Comparison of ENCODE assay signal across 8 mouse cellular contexts in the genomic region with DNA sequence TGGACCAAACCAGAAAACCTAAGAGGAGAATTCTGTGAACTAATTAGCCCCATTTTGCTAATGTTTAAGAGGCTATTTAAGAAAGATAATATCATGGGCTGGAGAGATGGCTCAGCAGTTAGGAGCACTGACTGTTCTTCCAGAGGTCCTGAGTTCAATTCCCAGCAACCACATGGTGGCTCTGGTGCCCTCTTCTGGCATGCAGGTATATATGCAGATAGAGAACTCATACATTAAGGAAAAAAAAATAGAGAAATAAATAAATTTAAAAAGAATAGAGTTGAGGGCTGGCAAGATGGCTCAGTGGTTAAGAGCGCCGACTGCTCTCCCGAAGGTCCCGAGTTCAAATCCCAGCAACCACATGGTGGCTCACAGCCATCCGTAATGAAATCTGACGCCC. TPM values are rescaled to one million over a fixed set of nuclear protein-coding genes. Genes with fewer than 3 reads are reported as not detected.
DNase-seq lines count a peak whose midpoint lies in the region; ATAC-seq and TF ChIP-seq lines count a peak whose summit lies in the region.
"Not testable (repeated sequence)": the region's sequence is repeated elsewhere in the genome, so short reads cannot be mapped to it uniquely, and the experiment has no call there.

No protein-coding gene starts in this region.

- ATAC-seq in intestine, embryonic 14.5 days (replicated peaks; ENCODE audit: low FRiP score, low TSS enrichment, low read depth); lung, postnatal 0 days; stomach, postnatal 0 days (ENCODE audit: low FRiP score, low TSS enrichment): not testable (repeated sequence)

- not testable (repeated sequence) for H3K9ac ChIP-seq in MEL (ENCODE audit: control insufficient read depth, low read depth, low read length, poor library complexity, severe bottlenecking); intestine, embryonic 14.5 days (ENCODE audit: low read length); lung, postnatal 0 days (replicated peaks; ENCODE audit: low read depth); stomach, postnatal 0 days (ENCODE audit: low read length)

- not testable (repeated sequence) for H3K27me3 ChIP-seq in MEL (ENCODE audit: control insufficient read depth in 1 of 2, insufficient read depth in 2 of 2, low read length in 2 of 2); intestine, embryonic 14.5 days (replicated peaks; ENCODE audit: control insufficient read depth, insufficient read depth, low read length); lung, postnatal 0 days (replicated peaks; ENCODE audit: insufficient read depth, low read length); stomach, postnatal 0 days (ENCODE audit: control insufficient read depth, insufficient read depth, low read length)

- not testable (repeated sequence) for H3K4me3 ChIP-seq in MEL (ENCODE audit: control insufficient read depth in 1 of 2, insufficient read depth in 1 of 2, low read depth in 2 of 2, low read length in 2 of 2); intestine, embryonic 14.5 days (ENCODE audit: low read depth, low read length); left cerebral cortex, adult 2 months; lung, postnatal 0 days (ENCODE audit: low read depth, low read length); stomach, postnatal 0 days (ENCODE audit: low read depth, low read length)

- DNase-seq in 3134 (ENCODE audit: extremely low read depth, insufficient read length, low spot score) (peak; percentile 19), MEL (ENCODE audit: low read depth, low spot score) (peak; percentile 21)
- peak; percentile 19 to 28 for DNase-seq in cerebellum, adult 18-20 months
- DNase-seq in heart, adult 11 months = peak; percentile 31
- DNase-seq in intestine, embryonic 14.5 days (ENCODE audit: low spot score) = peak; percentile 41
- not testable (repeated sequence) for DNase-seq in left cerebral cortex, adult 2 months (ENCODE audit: extremely low spot score in 1 of 2, low spot score in 2 of 2); lung, postnatal 0 days (ENCODE audit: low spot score); stomach, postnatal 0 days (ENCODE audit: low spot score)

- not testable (repeated sequence) for H3K4me1 ChIP-seq in MEL (ENCODE audit: control insufficient read depth in 1 of 2, insufficient read depth in 2 of 2, low read length in 2 of 2); intestine, embryonic 14.5 days (replicated peaks; ENCODE audit: control insufficient read depth, insufficient read depth, low read length); lung, postnatal 0 days (ENCODE audit: insufficient read depth, low read depth, low read length); stomach, postnatal 0 days (replicated peaks; ENCODE audit: control insufficient read depth, insufficient read depth)

- H3K79me2 ChIP-seq in MEL (ENCODE audit: control insufficient read depth, insufficient read depth, low read length, poor library complexity) = not testable (repeated sequence)

- peaks cover 0 to 25% of the 10 kb centered on the region in 2 experiments for H3K36me3 ChIP-seq in MEL (ENCODE audit: control insufficient read depth in 1 of 2, insufficient read depth in 2 of 2, low read length in 2 of 2)
- H3K36me3 ChIP-seq in intestine, embryonic 14.5 days (ENCODE audit: control insufficient read depth, insufficient read depth, low read length) = peaks cover 54% of the 10 kb centered on the region
- H3K36me3 ChIP-seq in lung, postnatal 0 days (ENCODE audit: insufficient read depth, low read length) = peaks cover 20% of the 10 kb centered on the region
- H3K36me3 ChIP-seq in stomach, postnatal 0 days (ENCODE audit: control insufficient read depth, insufficient read depth, low read length) = not testable (repeated sequence)

- WGBS in intestine, embryonic 14.5 days = 89% methylated on average over 6 of the region's 6 CpGs
- 97% methylated on average over 6 of the region's 6 CpGs for WGBS in lung, postnatal 0 days
- 97% methylated on average over 6 of the region's 6 CpGs for WGBS in stomach, postnatal 0 days

- H3K27ac ChIP-seq in MEL (ENCODE audit: control insufficient read depth, low read depth, low read length); intestine, embryonic 14.5 days (ENCODE audit: low read depth); left cerebral cortex, adult 2 months; lung, postnatal 0 days (ENCODE audit: low read length); stomach, postnatal 0 days (replicated peaks): not testable (repeated sequence)

- not testable (repeated sequence) for TF ChIP-seq RAD21 in MEL (IDR thresholded peaks at IDR 0.05; ENCODE audit: low read depth, low read length)

- TF ChIP-seq EP300 in MEL (IDR thresholded peaks at IDR 0.05; ENCODE audit: low read depth in 1 of 2, low read length in 2 of 2); lung, postnatal 0 days (IDR thresholded peaks at IDR 0.05); stomach, postnatal 0 days (optimal IDR thresholded peaks at IDR 0.05): not testable (repeated sequence)

- not testable (repeated sequence) for H3K9me3 ChIP-seq in MEL (replicated peaks; ENCODE audit: insufficient read depth, low read length); intestine, embryonic 14.5 days (ENCODE audit: control insufficient read depth, low read length); lung, postnatal 0 days (ENCODE audit: low read length); stomach, postnatal 0 days (ENCODE audit: control insufficient read depth, low read length)

- not testable (repeated sequence) for TF ChIP-seq POLR2A in MEL (IDR thresholded peaks at IDR 0.05; ENCODE audit: control insufficient read depth in 1 of 2, insufficient read depth in 1 of 2, low read depth in 1 of 2, low read length in 2 of 2, poor library complexity in 1 of 2)

- intact Hi-C loops in left cerebral cortex, adult 2 months (cut with DNase I) = loop anchor here (5.0 kb wide), 1 partner anchor 162 kb away; the partner anchor contains the start of gene Clasp2

- TF ChIP-seq CTCF in MEL (IDR thresholded peaks at IDR 0.05 in 2 of 3, conservative IDR thresholded peaks at IDR 0.05 in 1 of 3; ENCODE audit: control insufficient read depth in 1 of 3, insufficient read depth in 1 of 3, low read depth in 2 of 3, low read length in 3 of 3, poor library complexity in 1 of 3, severe bottlenecking in 1 of 3) = peak in 2 of 3 experiments; percentile 17 to 21; a peak in 3 of 6 replicates
- peak; percentile 39 for TF ChIP-seq CTCF in left cerebral cortex, adult 2 months (IDR thresholded peaks at IDR 0.05)
- peak; percentile 38 for TF ChIP-seq CTCF in lung, postnatal 0 days (IDR thresholded peaks at IDR 0.05)
- peak; percentile 46 for TF ChIP-seq CTCF in stomach, postnatal 0 days (IDR thresholded peaks at IDR 0.05; ENCODE audit: low read depth)

- H3K4me2 ChIP-seq in intestine, embryonic 14.5 days (ENCODE audit: low read length); lung, postnatal 0 days (replicated peaks; ENCODE audit: low read depth, low read length); stomach, postnatal 0 days (replicated peaks; ENCODE audit: low read depth): not testable (repeated sequence)

TF ChIP-seq in MEL, 35 proteins besides CTCF, POLR2A, EP300 and RAD21:
- 0 out of 2 replicates have a peak, but pooled peaks have one; percentile 2 for TF ChIP-seq SMC3 (IDR thresholded peaks at IDR 0.05; ENCODE audit: low read depth, low read length)

RNA-seq across cellular contexts. Expression of gene Ubp1, which starts 26.4 kb away (rescaled TPM):
- 45.5 and 46.4 TPM in 2 replicates for total RNA-seq in MEL (2012; rRNA removed)
- polyA plus RNA-seq in MEL (2012; ENCODE audit: insufficient read depth in 1 of 2, insufficient read length in 2 of 2, low read depth in 1 of 2, low replicate concordance in 2 of 2, missing spikeins in 1 of 2) = 10 to 100 TPM; 60.8 to 95.5 TPM
- polyA plus RNA-seq in intestine, embryonic 14.5 days (2014; fragmentation: Nextera tagmentation; extraction: Ambion mirVana) = 42.1 and 44.6 TPM in 2 replicates
- 10 to 100 TPM; 74.6 to 82.4 TPM for total RNA-seq in left cerebral cortex, adult 2 months (2021)
- polyA plus RNA-seq in lung, postnatal 0 days (2015; fragmentation: Nextera tagmentation; extraction: Ambion mirVana) = 18.9 and 20.5 TPM in 2 replicates
- polyA plus RNA-seq in stomach, postnatal 0 days (2015; fragmentation: Nextera tagmentation; extraction: Ambion mirVana) = 14.4 and 16.5 TPM in 2 replicates
